Mouse (Mus musculus) liver, embryonic 14.5 days (tissue): ENCODE results near the gene Larp4b.

Source experiments
- CTCF ChIP-seq: IDR thresholded peaks from 2 replicates; pipeline ENCODE4 v1.5.1; 2016; ENCODE audit warnings: antibody characterized with exemption, low read depth, control low read depth
- EP300 ChIP-seq: IDR thresholded peaks from 2 replicates; pipeline ENCODE4 v1.6.1; 2016; ENCODE audit warnings: antibody characterized with exemption, low read depth

- no peak for TF ChIP-seq CTCF
- no peak for TF ChIP-seq EP300
These were observed 129.2 kb downstream of the Larp4b start for GRCm38 (mm10) chr13:9222761-9223405.
